Mouse (Mus musculus) small intestine, adult 2 months (tissue): ENCODE results near the gene Rpl23. TPM values are rescaled to one million over a fixed set of nuclear protein-coding genes. Genes with fewer than 3 reads are reported as not detected.
A peak's percentile ranks its signal among the peaks of the same experiment; 100 is the strongest.

Source experiments
- H3K27ac ChIP-seq: fragments of 200-500 bp; 2 replicates; pipeline ENCODE4 v1.5.1; 2012; ENCODE audit warnings: low read depth, low read length, control low read depth, inconsistent platforms; ENCODE audit not compliant: insufficient read depth
- H3K27me3 ChIP-seq: fragments of 200-500 bp; 2 replicates; pipeline ENCODE4 v1.6.1; 2012; ENCODE audit warnings: mild to moderate bottlenecking, moderate library complexity, low read length, inconsistent platforms; ENCODE audit not compliant: control insufficient read depth, insufficient read depth
- H3K36me3 ChIP-seq: fragments of 200-500 bp; 2 replicates; pipeline ENCODE4 v1.6.1; 2012; ENCODE audit warnings: mild to moderate bottlenecking, low read length, control low read depth, inconsistent platforms; ENCODE audit not compliant: control insufficient read depth, insufficient read depth
- H3K4me1 ChIP-seq: fragments of 200-500 bp; 2 replicates; pipeline ENCODE4 v1.6.1; 2012; ENCODE audit warnings: low read length, inconsistent platforms, mixed read lengths; ENCODE audit not compliant: control insufficient read depth, insufficient read depth, insufficient read length
- H3K4me3 ChIP-seq: fragments of 200-500 bp; 2 replicates; pipeline ENCODE4 v1.5.1; 2012; ENCODE audit warnings: low read depth, mild to moderate bottlenecking, control low read depth, inconsistent platforms, low read length, moderate library complexity
- CTCF ChIP-seq: fragments of 200-500 bp; IDR thresholded peaks from 2 replicates; pipeline ENCODE4 v1.5.1; 2012; ENCODE audit warnings: low read depth, mild to moderate bottlenecking, control low read depth, inconsistent platforms, low read length, moderate library complexity, mixed read lengths; ENCODE audit not compliant: insufficient replicate concordance, insufficient read length; ENCODE audit errors: extremely low read depth
- POLR2A ChIP-seq: fragments of 200-500 bp; IDR thresholded peaks from 2 replicates; pipeline ENCODE4 v1.6.1; 2012; ENCODE audit warnings: low read depth, mild to moderate bottlenecking, control low read depth, inconsistent platforms, low read length, moderate library complexity
- WGBS: fragments of 180-500 bp; shearing (Covaris S2); methylation state at CpG from one replicate; pipeline ENCODE4 v1.1.7; 2018; 5-methylcytosine and 5-hydroxymethylcytosine counted together
- polyA plus RNA-seq: library from polyadenylated mRNA; depleted of rRNA; stranded (reverse); fragments of >200 nt; gene quantifications from 2 replicates; pipeline ENCODE4 v1.2.3, GENCODE M21; 2012

Gene Rpl23
- polyA plus RNA-seq, 1 experiment: 22.0 TPM

- under 1% methylated on average over 49 of the region's 57 CpGs for WGBS
- Histone ChIP-seq H3K4me1 (no peaks in the 10 kb centered on the region), H3K27me3 (no peaks in the 10 kb centered on the region)
Observed at GRCm38 (mm10) chr11:97744718-97745330, 37.4 kb downstream of the Rpl23 start.

GRCm38 (mm10) chr11:97744063-97744717 is 38.0 kb downstream of the Rpl23 start, which contains the start of gene Pip4k2b:
Gene Pip4k2b, minus strand, starts transcription at chr11:97744704.
- under 1% methylated on average over 63 of the region's 63 CpGs for WGBS
- TF ChIP-seq CTCF (no peak), POLR2A (no peak)
- Histone ChIP-seq H3K36me3 (peaks cover 12% of the 10 kb centered on the region), H3K4me3 (peak within 1 kb of the TSS; percentile 74), H3K27me3 (no peaks in the 10 kb centered on the region), H3K27ac (peak within 1 kb of the TSS; percentile 76), H3K4me1 (no peaks in the 10 kb centered on the region)

More at GRCm38 (mm10) chr11:97744718-97745330, 37.4 kb downstream of the Rpl23 start:
- Histone ChIP-seq H3K4me3 (peak overlapping the region; percentile 74), H3K36me3 (peaks cover 15% of the 10 kb centered on the region), H3K27ac (peak overlapping the region; percentile 76)
- TF ChIP-seq CTCF (no peak), POLR2A (0 out of 2 replicates have a peak, but pooled peaks have one; percentile 29)

DNA sequence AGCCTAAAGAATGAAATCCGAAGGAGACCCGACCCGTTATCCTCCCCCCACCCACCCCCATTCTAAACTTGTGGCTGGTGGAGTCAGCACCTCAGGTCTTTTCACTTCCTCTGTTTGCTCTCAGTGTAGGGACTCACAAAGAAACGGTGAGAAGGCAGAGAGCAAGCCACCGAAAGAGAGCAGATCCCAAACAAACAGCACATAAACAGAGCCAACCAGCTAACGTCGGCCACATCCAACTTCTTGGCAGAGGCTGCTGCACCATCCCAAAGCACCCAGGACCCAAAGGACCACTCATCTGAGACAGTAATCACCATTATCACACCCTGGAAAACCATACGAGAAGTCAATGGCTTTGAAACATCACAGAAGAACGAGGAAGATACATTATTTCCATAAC is 38.8 kb downstream of the Rpl23 start:
- Histone ChIP-seq H3K27me3 (no peaks in the 10 kb centered on the region), H3K4me1 (no peaks in the 10 kb centered on the region), H3K36me3 (peaks cover 10% of the 10 kb centered on the region), H3K27ac (peak overlapping the region; percentile 0), H3K4me3 (peak overlapping the region; percentile 48)
- WGBS: 24% methylated on average over 9 of the region's 9 CpGs
- TF ChIP-seq POLR2A (no peak), CTCF (no peak)

DNA sequence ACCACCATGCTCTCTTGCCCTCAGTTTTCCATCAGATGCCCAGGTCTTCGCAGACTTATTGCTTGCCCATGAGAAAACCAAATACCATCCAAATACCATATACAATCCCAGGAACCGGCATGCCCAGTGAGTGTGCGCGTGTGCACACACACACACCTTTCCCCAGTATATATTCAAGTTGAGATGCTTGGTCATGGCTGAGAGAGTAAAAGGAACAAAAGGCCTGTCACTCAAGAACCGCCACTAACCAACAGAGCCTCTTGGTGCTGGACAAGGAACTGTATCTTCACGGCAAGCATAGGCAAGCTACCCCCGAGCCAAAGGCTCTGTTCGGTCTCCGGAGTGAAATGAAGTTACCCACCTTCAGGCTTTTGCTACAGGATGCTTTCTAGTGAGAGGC is 39.6 kb downstream of the Rpl23 start:
- no peaks in the 10 kb centered on the region for H3K4me1 ChIP-seq
- peaks cover 5% of the 10 kb centered on the region for H3K36me3 ChIP-seq
- TF ChIP-seq CTCF: no peak
- no peak for TF ChIP-seq POLR2A
- 84% methylated on average over 9 of the region's 9 CpGs for WGBS
- H3K27me3 ChIP-seq: no peaks in the 10 kb centered on the region
- H3K4me3 ChIP-seq: no peak overlapping the region
- H3K27ac ChIP-seq: no peak overlapping the region

DNA sequence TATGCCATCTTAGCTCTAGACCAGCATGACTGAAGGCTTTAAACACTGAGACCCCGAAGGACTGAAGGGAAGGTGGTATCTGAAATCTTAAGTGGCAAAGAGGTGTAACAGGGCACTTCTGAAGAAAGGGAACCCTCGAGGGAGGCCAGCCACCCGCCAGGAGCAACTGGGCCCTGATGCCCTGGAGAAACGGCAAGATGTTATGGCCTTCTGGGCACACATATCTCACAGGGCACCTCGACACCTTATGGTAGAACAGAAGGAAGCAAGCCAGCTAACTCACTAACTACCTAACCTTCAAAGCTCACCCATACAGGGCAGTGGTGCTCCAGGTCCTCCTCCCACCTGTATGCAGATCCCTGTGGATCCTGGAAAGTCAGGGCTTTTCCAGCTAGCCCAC is 40.1 kb downstream of the Rpl23 start:
- Histone ChIP-seq H3K27me3 (no peaks in the 10 kb centered on the region), H3K27ac (no peak overlapping the region), H3K4me1 (no peaks in the 10 kb centered on the region), H3K36me3 (peaks cover 4% of the 10 kb centered on the region), H3K4me3 (no peak overlapping the region)
- 86% methylated on average over 5 of the region's 5 CpGs for WGBS
- TF ChIP-seq POLR2A (no peak), CTCF (no peak)

- 61% methylated on average over 7 of the region's 7 CpGs for WGBS
- TF ChIP-seq POLR2A (no peak), CTCF (no peak)
- no peaks in the 10 kb centered on the region for H3K36me3 ChIP-seq
- H3K4me1 ChIP-seq: no peaks in the 10 kb centered on the region
- H3K4me3 ChIP-seq: no peak overlapping the region
- no peak overlapping the region for H3K27ac ChIP-seq
- H3K27me3 ChIP-seq: no peaks in the 10 kb centered on the region
Observed at GRCm38 (mm10) chr11:97740190-97740589, 42.0 kb downstream of the Rpl23 start.

- WGBS: 89% methylated on average over 3 of the region's 3 CpGs
- no peaks in the 10 kb centered on the region for H3K36me3 ChIP-seq
- H3K27ac ChIP-seq: no peak overlapping the region
- TF ChIP-seq POLR2A (no peak), CTCF (no peak)
- no peak overlapping the region for H3K4me3 ChIP-seq
- no peaks in the 10 kb centered on the region for H3K27me3 ChIP-seq
- H3K4me1 ChIP-seq: no peaks in the 10 kb centered on the region
Observed at GRCm38 (mm10) chr11:97739155-97739554, 43.1 kb downstream of the Rpl23 start.

- H3K27ac ChIP-seq: no peak overlapping the region
- H3K4me1 ChIP-seq: no peaks in the 10 kb centered on the region
- H3K4me3 ChIP-seq: no peak overlapping the region
- 46% methylated on average over 6 of the region's 6 CpGs for WGBS
- H3K27me3 ChIP-seq: no peaks in the 10 kb centered on the region
- H3K36me3 ChIP-seq: no peaks in the 10 kb centered on the region
- TF ChIP-seq CTCF (peak; percentile 31; the same call in 1 of the 2 replicates), POLR2A (no peak)
Observed at GRCm38 (mm10) chr11:97738703-97739102, 43.5 kb downstream of the Rpl23 start.
